Mouse (Mus musculus) T-cell, adult 66 days (primary cell): ENCODE results near the gene Frem2. TPM values are rescaled to one million over a fixed set of nuclear protein-coding genes. Genes with fewer than 3 reads are reported as not detected.

ENCODE experiments used
- total RNA-seq, 2 experiments: library from RNA; stranded (reverse); gene quantifications; 3 replicates in 1 of 2; 4 replicates in 1 of 2; pipeline ENCODE4 v1.2.4; 2023

The Frem2 gene
- not detected for total RNA-seq

GRCm38 (mm10) chr3:53656878-53657561 is at the start of gene Frem2:
Gene Frem2, minus strand, starts transcription at chr3:53657355.

DNA sequence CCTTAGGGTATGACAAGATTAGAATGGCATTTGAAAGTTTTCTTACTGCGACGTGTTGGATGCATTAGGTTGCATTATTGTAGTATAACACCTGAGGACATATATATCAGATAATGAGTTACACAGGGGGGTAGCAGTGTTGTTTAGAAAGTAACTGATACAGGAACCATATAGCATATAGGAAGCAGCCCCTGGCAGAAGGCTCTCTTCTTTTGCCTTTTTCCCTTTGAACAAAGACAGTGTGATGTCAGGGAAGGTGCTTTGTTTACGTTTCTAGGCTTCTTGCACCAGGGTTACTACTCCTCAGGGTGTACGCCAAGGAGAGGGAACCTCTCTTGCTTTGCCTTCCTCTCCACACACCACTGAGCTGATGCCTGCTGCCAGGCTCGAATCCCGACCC is 168.8 kb downstream of the Frem2 start, which contains the start of gene Stoml3:
Gene Stoml3, plus strand, starts transcription at position 301 of the 400 bp plus-strand sequence.

Other genes starting within 250 kb of the Frem2 start
- 10 to 100 TPM; 13.5 to 14.0 TPM for gene Nhlrc3, start 194.0 kb downstream of the Frem2 start, total RNA-seq
- gene Proser1, start 193.7 kb downstream of the Frem2 start, total RNA-seq, result 10 to 100 TPM; 46.8 to 52.4 TPM
- gene Stoml3, start 168.7 kb downstream of the Frem2 start, total RNA-seq, result 1 to 10 TPM in 1 of 2 experiments, under 1 TPM in 1; 0.33 to 1.7 TPM
- gene Gm10985, start 187.7 kb upstream of the Frem2 start, total RNA-seq, result not detected
- 10 to 100 TPM; 52.5 to 53.3 TPM for gene Ufm1, start 206.5 kb upstream of the Frem2 start, total RNA-seq